Mouse (Mus musculus) spleen, adult 2 months (tissue): ENCODE data around the gene Slc37a3. TPM values are rescaled to one million over a fixed set of nuclear protein-coding genes. Genes with fewer than 3 reads are reported as not detected.

Source experiments
- DNase-seq, 2 experiments: peaks; one replicate each; pipeline versions ENCODE4 v3.0.0 to v3.0.0-alpha.2; 2012 to 2021; ENCODE audit warnings: low spot score in 2 of 2, low read depth in 1 of 2
- H3K27ac ChIP-seq: fragments of 200-500 bp; 2 replicates; pipeline ENCODE4 v1.5.1; 2012; ENCODE audit warnings: low read length, inconsistent platforms; ENCODE audit not compliant: insufficient read depth
- H3K27me3 ChIP-seq: fragments of 200-500 bp; 2 replicates; pipeline ENCODE4 v1.6.1; 2012; ENCODE audit warnings: mild to moderate bottlenecking, moderate library complexity, low read length, inconsistent platforms; ENCODE audit not compliant: control insufficient read depth, insufficient read depth
- H3K36me3 ChIP-seq: fragments of 200-500 bp; 2 replicates; pipeline ENCODE4 v1.6.1; 2012; ENCODE audit warnings: mild to moderate bottlenecking, low read length, inconsistent platforms; ENCODE audit not compliant: control insufficient read depth, insufficient read depth
- H3K4me1 ChIP-seq: fragments of 200-500 bp; 2 replicates; pipeline ENCODE4 v1.6.1; 2011; ENCODE audit warnings: inconsistent platforms; ENCODE audit not compliant: control insufficient read depth, insufficient read depth, insufficient read length
- H3K4me3 ChIP-seq: fragments of 200-500 bp; 2 replicates; pipeline ENCODE4 v1.5.1; 2011; ENCODE audit warnings: mild to moderate bottlenecking, inconsistent platforms; ENCODE audit not compliant: insufficient read depth, insufficient read length; ENCODE audit errors: extremely low read depth
- CTCF ChIP-seq: fragments of 200-500 bp; IDR thresholded peaks from 2 replicates; pipeline ENCODE4 v1.5.1; 2011; ENCODE audit warnings: mild to moderate bottlenecking, inconsistent platforms; ENCODE audit not compliant: insufficient read depth, insufficient read length, insufficient replicate concordance; ENCODE audit errors: extremely low read depth
- POLR2A ChIP-seq: fragments of 200-500 bp; IDR thresholded peaks from 2 replicates; pipeline ENCODE4 v1.6.1; 2011; ENCODE audit warnings: low read depth, low read length, inconsistent platforms
- WGBS: fragments of 180-500 bp; shearing (Covaris S2); methylation state at CpG from one replicate; pipeline ENCODE4 v1.1.7; 2018; 5-methylcytosine and 5-hydroxymethylcytosine counted together
- polyA plus RNA-seq: library from polyadenylated mRNA; depleted of rRNA; stranded (reverse); fragments of >200 nt; gene quantifications from 2 replicates; pipeline ENCODE4 v1.2.3, GENCODE M21; 2012

Slc37a3 gene
- polyA plus RNA-seq, 1 experiment: 10.3 TPM

DNA sequence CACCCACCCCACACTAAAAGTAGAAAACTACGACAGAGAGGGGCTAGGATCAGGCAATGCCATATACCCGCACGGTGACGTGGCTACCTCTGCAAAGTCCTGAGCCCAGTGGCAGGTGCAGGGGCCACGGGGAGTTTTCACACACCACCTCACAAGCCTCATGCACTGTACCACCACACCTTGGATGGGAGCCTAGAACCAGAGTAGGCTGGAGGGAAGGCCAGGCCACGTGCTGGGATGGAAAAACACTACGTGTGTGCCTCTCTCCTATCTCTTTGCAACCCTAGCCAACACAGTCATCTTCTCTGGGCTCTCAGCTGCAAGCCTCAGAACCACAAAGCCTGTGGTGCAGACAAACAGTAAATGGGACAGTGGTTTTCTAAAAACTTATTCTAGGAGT lies 46.5 kb downstream of the Slc37a3 start:
- 78% methylated on average over 7 of the region's 7 CpGs for WGBS
- no peak for DNase-seq
- H3K4me3 ChIP-seq: no peak overlapping the region
- H3K27ac ChIP-seq: no peak overlapping the region
- TF ChIP-seq POLR2A (no peak), CTCF (no peak)
- H3K27me3 ChIP-seq: no peaks in the 10 kb centered on the region
- 0 out of 2 replicates have a peak, but pooled peaks cover 1% of the 10 kb centered on the region for H3K36me3 ChIP-seq
- H3K4me1 ChIP-seq: peaks cover 13% of the 10 kb centered on the region; the same call in 1 of the 2 replicates

DNA sequence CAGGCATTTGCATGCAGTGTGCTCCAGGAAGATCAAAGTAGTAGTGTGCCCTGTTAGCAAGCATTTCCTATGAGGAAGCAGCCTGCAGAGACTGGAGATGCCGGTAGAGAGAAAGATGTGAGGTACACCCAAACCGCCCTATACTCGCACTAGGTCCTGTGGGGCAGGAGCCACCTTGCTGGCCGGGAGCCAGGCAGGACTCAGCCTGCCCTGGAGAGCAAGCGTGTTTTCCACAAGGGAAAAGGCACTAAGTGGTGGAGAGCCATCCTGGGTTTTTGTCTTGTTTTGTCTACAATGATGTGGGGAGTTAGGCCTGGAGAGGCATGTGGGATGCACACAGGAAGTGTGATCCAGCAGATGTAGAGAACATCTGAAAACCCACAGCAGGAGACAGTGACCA lies 57.2 kb downstream of the Slc37a3 start:
- Histone ChIP-seq H3K27me3 (no peaks in the 10 kb centered on the region), H3K36me3 (no peaks in the 10 kb centered on the region), H3K4me3 (no peak overlapping the region), H3K4me1 (peaks cover 23% of the 10 kb centered on the region; the same call in 1 of the 2 replicates), H3K27ac (no peak overlapping the region)
- WGBS: 88% methylated on average over 5 of the region's 5 CpGs
- DNase-seq: no peak
- no peak for TF ChIP-seq CTCF
- no peak for TF ChIP-seq POLR2A

DNA sequence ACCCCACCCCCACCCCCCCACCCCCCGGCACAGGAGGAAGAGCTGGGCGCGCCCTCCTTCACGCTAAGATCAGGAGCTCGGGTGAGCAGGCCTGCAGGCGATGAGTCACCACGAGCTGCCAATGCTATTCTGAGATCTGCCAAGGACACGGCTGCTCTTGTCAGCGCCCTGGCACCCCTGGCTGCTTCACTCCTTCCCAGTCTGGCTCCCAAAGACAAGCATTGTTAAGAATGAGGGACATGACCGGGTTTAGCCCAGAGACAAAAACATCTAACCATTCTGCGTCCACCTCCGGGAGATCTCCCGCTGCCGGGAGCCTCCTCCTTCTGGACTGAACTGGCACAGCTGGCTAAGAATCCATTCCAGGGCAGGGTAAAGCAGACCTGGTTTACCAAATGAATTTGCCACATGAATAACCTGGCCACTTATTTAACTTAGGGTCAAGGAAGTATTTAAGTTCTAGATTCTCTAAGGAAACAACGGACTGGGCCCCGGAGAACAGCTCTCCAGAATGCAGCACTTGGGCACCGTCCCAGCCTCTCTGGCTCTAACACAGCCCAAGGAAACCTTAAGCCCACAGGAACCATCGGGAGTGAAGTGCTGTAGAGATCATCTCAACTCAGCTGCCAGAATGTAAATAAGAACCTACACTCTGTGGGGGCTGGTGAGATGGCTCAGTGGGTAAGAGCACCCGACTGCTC lies 58.3 kb downstream of the Slc37a3 start:
- no peak for TF ChIP-seq CTCF
- no peak for TF ChIP-seq POLR2A
- Histone ChIP-seq H3K27ac (peak overlapping the region; percentile 51), H3K27me3 (no peaks in the 10 kb centered on the region), H3K4me1 (peaks cover 24% of the 10 kb centered on the region; the same call in 1 of the 2 replicates), H3K4me3 (no peak overlapping the region), H3K36me3 (no peaks in the 10 kb centered on the region)
- WGBS: 54% methylated on average over 16 of the region's 19 CpGs
- no peak for DNase-seq

DNA sequence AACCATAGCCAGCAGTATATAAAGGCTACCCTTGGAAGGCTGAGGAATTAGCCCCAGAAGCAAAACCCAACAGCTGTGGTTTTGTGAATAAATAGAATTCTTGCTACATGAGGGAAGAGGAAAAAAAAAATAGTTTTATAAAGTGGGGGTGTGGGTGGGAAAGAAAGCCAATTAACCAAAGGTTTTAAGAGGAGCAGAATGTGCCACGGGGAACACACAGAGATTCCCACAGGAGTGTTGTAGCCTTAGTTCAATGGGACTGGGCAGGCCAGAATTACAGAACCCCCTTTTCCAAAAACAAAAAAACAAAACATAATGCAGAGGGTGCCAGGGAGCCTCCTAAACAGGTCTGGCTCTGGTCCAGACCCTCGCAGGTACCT lies 58.9 kb downstream of the Slc37a3 start:
- Histone ChIP-seq H3K36me3 (no peaks in the 10 kb centered on the region), H3K4me3 (no peak overlapping the region), H3K4me1 (peaks cover 24% of the 10 kb centered on the region; the same call in 1 of the 2 replicates), H3K27ac (peak overlapping the region; percentile 55), H3K27me3 (no peaks in the 10 kb centered on the region)
- DNase-seq: no peak
- WGBS: 55% methylated on average over 2 of the region's 2 CpGs
- TF ChIP-seq POLR2A (no peak), CTCF (no peak)

DNA sequence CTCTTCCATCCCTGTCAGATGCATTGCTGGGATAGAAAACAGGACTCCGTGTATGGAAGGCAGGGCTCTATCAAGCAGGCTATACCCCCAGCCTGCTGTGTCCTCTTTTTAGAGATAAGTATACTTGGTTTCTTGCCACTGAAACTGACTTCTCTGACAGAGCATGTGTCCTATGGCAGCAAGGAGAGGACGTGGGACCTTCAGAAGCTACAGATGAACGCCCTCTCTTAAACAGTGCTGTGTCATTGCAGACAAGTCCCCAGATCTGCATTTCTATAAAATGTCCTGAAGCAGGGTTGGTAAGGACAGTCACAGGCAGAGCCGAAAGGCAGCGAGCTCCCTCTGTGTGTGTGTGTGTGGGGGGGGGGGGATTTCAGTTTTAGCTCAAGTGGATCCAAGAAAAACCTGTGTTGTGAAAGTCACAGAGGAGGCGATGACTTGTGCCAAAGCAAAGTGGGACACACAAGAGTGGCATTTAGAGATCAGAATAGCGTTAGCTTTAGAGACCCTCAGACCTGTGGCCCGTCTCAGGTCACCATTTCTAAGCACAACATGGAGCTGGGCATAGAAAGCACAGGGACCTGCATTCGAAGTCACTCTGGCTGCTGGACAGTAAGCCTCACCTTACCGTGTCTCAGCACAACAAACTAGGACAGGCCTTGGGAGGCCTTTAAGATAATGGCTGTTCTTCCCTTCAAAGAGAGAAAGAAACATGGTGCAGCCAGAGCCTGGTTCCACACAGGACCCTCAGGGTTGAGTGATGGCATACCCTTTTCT lies 59.4 kb downstream of the Slc37a3 start:
- Histone ChIP-seq H3K27ac (peak overlapping the region; percentile 55), H3K36me3 (no peaks in the 10 kb centered on the region), H3K4me1 (peaks cover 24% of the 10 kb centered on the region; the same call in 1 of the 2 replicates), H3K4me3 (no peak overlapping the region), H3K27me3 (no peaks in the 10 kb centered on the region)
- TF ChIP-seq CTCF (no peak), POLR2A (no peak)
- whole genome bisulfite sequencing: 84% methylated on average over 10 of the region's 10 CpGs
- DNase-seq: no peak

DNA sequence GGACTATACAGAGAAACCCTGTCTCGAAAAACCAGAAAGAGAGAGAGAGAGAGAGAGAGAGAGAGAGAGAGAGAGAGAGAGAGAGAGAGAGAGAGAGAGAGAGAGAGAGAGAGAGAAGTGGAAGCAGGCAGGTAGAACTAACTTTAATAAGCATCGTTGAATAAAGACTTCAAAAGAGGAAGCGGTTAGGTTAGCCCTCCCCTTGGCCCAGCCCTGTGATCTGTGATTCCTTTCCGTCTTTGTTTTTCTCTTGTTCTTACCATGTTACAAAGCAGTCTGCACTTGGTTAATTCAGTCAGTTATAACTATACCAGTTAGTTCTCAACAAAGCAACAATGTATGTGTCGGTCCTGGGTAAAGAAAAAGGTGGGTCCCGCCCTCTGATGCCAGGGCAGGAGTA lies 61.4 kb downstream of the Slc37a3 start:
- no peak overlapping the region for H3K4me3 ChIP-seq
- peak; percentile 64 to 81 for DNase-seq

More for the DNA sequence above, 61.4 kb downstream of the Slc37a3 start:
- TF ChIP-seq POLR2A (no peak), CTCF (no peak)
- 17% methylated on average over 6 of the region's 6 CpGs for WGBS
- H3K36me3 ChIP-seq: no peaks in the 10 kb centered on the region
- H3K27ac ChIP-seq: peak overlapping the region; percentile 100
- peaks cover 22% of the 10 kb centered on the region; the same call in 1 of the 2 replicates for H3K4me1 ChIP-seq
- no peaks in the 10 kb centered on the region for H3K27me3 ChIP-seq
